Mouse (Mus musculus) midbrain, embryonic 13.5 days (tissue): ENCODE measurements around the gene Cadm3. TPM values are rescaled to one million over a fixed set of nuclear protein-coding genes. Genes with fewer than 3 reads are reported as not detected.

Source experiments
- ATAC-seq: fragments of 200-750 bp; cut with Nextera tagmentation; 2 replicates; pipeline ENCODE4 v1.8.0; 2017; ENCODE audit warnings: mild to moderate bottlenecking, moderate TSS enrichment, moderate library complexity
- H3K27ac ChIP-seq: fragments of 300-500 bp; sonication (generic); 2 replicates; pipeline ENCODE4 v1.5.1; 2015; ENCODE audit warnings: inconsistent platforms, mild to moderate bottlenecking, moderate library complexity
- H3K27me3 ChIP-seq: fragments of 300-500 bp; sonication (generic); 2 replicates; pipeline ENCODE4 v1.6.1; 2015; ENCODE audit warnings: mild to moderate bottlenecking, inconsistent platforms
- H3K36me3 ChIP-seq: fragments of 300-500 bp; sonication (generic); 2 replicates; pipeline ENCODE4 v1.6.1; 2015; ENCODE audit warnings: mild to moderate bottlenecking, inconsistent platforms
- H3K4me1 ChIP-seq: fragments of 300-500 bp; sonication (generic); replicated peaks from 2 replicates; pipeline ENCODE4 v1.6.1; 2015; ENCODE audit warnings: inconsistent platforms
- H3K4me2 ChIP-seq: fragments of 300-500 bp; sonication (generic); replicated peaks from 2 replicates; pipeline ENCODE4 v1.6.1; 2015; ENCODE audit warnings: moderate library complexity, mild to moderate bottlenecking, inconsistent platforms
- H3K4me3 ChIP-seq: fragments of 300-500 bp; sonication (generic); replicated peaks from 2 replicates; pipeline ENCODE4 v1.5.1; 2015; ENCODE audit warnings: mild to moderate bottlenecking, inconsistent platforms
- H3K9ac ChIP-seq: fragments of 300-500 bp; sonication (generic); replicated peaks from 2 replicates; pipeline ENCODE4 v1.6.1; 2015; ENCODE audit warnings: mild to moderate bottlenecking, inconsistent platforms
- H3K9me3 ChIP-seq: fragments of 300-500 bp; sonication (generic); 2 replicates; pipeline ENCODE4 v1.6.1; 2016; ENCODE audit warnings: mild to moderate bottlenecking, inconsistent platforms
- WGBS: fragments of 180-500 bp; shearing (Covaris S2); methylation state at CpG from one replicate; pipeline ENCODE4 v1.1.7; 2015; 5-methylcytosine and 5-hydroxymethylcytosine counted together
- polyA plus RNA-seq: library from polyadenylated mRNA; unstranded; fragments of >200 nt; fragmentation: Nextera tagmentation; extraction: Ambion mirVana; gene quantifications from 2 replicates; pipeline ENCODE4 v1.2.1, GENCODE M21; 2015

The Cadm3 gene
- polyA plus RNA-seq, 1 experiment from 2014 or later = 49.5 TPM

GRCm38 (mm10) chr1:173374020-173374419 lies 6.5 kb upstream of the Cadm3 start:
- H3K4me2 ChIP-seq = no peak overlapping the region
- H3K27ac ChIP-seq = no peak overlapping the region
- 87% methylated on average over 7 of the region's 7 CpGs for WGBS
- ATAC-seq = no peak
- peaks cover 12% of the 10 kb centered on the region for H3K4me1 ChIP-seq
- no peak overlapping the region for H3K4me3 ChIP-seq
- no peaks in the 10 kb centered on the region for H3K9me3 ChIP-seq
- no peak overlapping the region for H3K9ac ChIP-seq
- no peaks in the 10 kb centered on the region for H3K36me3 ChIP-seq
- no peaks in the 10 kb centered on the region for H3K27me3 ChIP-seq

GRCm38 (mm10) chr1:173371586-173371985 lies 4.1 kb upstream of the Cadm3 start:
- Histone ChIP-seq H3K36me3 (no peaks in the 10 kb centered on the region), H3K27me3 (no peaks in the 10 kb centered on the region), H3K4me1 (peaks cover 19% of the 10 kb centered on the region), H3K4me2 (no peak overlapping the region), H3K27ac (no peak overlapping the region), H3K4me3 (no peak overlapping the region), H3K9ac (no peak overlapping the region), H3K9me3 (no peaks in the 10 kb centered on the region)
- no peak for ATAC-seq
- 78% methylated on average over 6 of the region's 6 CpGs for WGBS

GRCm38 (mm10) chr1:173370456-173370855 lies 3.0 kb upstream of the Cadm3 start:
- ATAC-seq = no peak
- Histone ChIP-seq H3K27ac (no peak overlapping the region), H3K4me2 (no peak overlapping the region), H3K4me1 (peaks cover 28% of the 10 kb centered on the region), H3K36me3 (no peaks in the 10 kb centered on the region), H3K27me3 (no peaks in the 10 kb centered on the region), H3K9ac (no peak overlapping the region), H3K4me3 (no peak overlapping the region), H3K9me3 (no peaks in the 10 kb centered on the region)
- WGBS = 56% methylated on average over 6 of the region's 6 CpGs

GRCm38 (mm10) chr1:173369611-173370010 lies 2.1 kb upstream of the Cadm3 start:
- H3K36me3 ChIP-seq = no peaks in the 10 kb centered on the region
- H3K27ac ChIP-seq = no peak overlapping the region
- no peak overlapping the region for H3K4me3 ChIP-seq
- no peaks in the 10 kb centered on the region for H3K27me3 ChIP-seq
- H3K9ac ChIP-seq = no peak overlapping the region
- no peak for ATAC-seq
- no peak overlapping the region for H3K4me2 ChIP-seq
- 62% methylated on average over 2 of the region's 2 CpGs for WGBS
- H3K4me1 ChIP-seq = peaks cover 37% of the 10 kb centered on the region
- no peaks in the 10 kb centered on the region for H3K9me3 ChIP-seq

GRCm38 (mm10) chr1:173366701-173367355 lies 667 bp downstream of the Cadm3 start:
- WGBS = under 1% methylated on average over 31 of the region's 31 CpGs
- peak overlapping the region; percentile 93 for H3K27ac ChIP-seq
- no peaks in the 10 kb centered on the region for H3K9me3 ChIP-seq
- H3K9ac ChIP-seq = peak overlapping the region; percentile 96
- no peaks in the 10 kb centered on the region for H3K36me3 ChIP-seq
- H3K4me2 ChIP-seq = peak overlapping the region; percentile 84
- peak; percentile 79 for ATAC-seq
- H3K4me1 ChIP-seq = peaks cover 46% of the 10 kb centered on the region
- H3K4me3 ChIP-seq = peak overlapping the region; percentile 92
- H3K27me3 ChIP-seq = no peaks in the 10 kb centered on the region

- H3K4me2 ChIP-seq = peak overlapping the region; percentile 84
- H3K9me3 ChIP-seq = no peaks in the 10 kb centered on the region
- H3K27ac ChIP-seq = peak overlapping the region; percentile 35; the same call in 1 of the 2 replicates
- peak overlapping the region; percentile 96 for H3K9ac ChIP-seq
- H3K4me3 ChIP-seq = peak overlapping the region; percentile 92
- peak; percentile 46 for ATAC-seq
- WGBS = 1% methylated on average over 13 of the region's 13 CpGs
- H3K36me3 ChIP-seq = no peaks in the 10 kb centered on the region
- peaks cover 53% of the 10 kb centered on the region for H3K4me1 ChIP-seq
- no peaks in the 10 kb centered on the region for H3K27me3 ChIP-seq
These were observed 1.5 kb downstream of the Cadm3 start for GRCm38 (mm10) chr1:173365970-173366409.

GRCm38 (mm10) chr1:173364125-173364800 lies 3.2 kb downstream of the Cadm3 start:
- 92% methylated on average over 4 of the region's 4 CpGs for WGBS

GRCm38 (mm10) chr1:173363436-173363835 lies 4.1 kb downstream of the Cadm3 start:
- H3K4me1 ChIP-seq = peaks cover 65% of the 10 kb centered on the region
- 95% methylated on average over 2 of the region's 2 CpGs for WGBS
- ATAC-seq = no peak

More at GRCm38 (mm10) chr1:173364125-173364800, 3.2 kb downstream of the Cadm3 start:
- H3K4me1 ChIP-seq = peaks cover 57% of the 10 kb centered on the region
- H3K4me3 ChIP-seq = no peak overlapping the region
- no peak overlapping the region for H3K27ac ChIP-seq
- H3K9ac ChIP-seq = no peak overlapping the region
- no peaks in the 10 kb centered on the region for H3K27me3 ChIP-seq
- H3K36me3 ChIP-seq = no peaks in the 10 kb centered on the region
- no peak for ATAC-seq
- H3K4me2 ChIP-seq = peak overlapping the region; percentile 13; the same call in 1 of the 2 replicates
- no peaks in the 10 kb centered on the region for H3K9me3 ChIP-seq

GRCm38 (mm10) chr1:173361651-173362050 lies 5.8 kb downstream of the Cadm3 start:
- 58% methylated on average over 6 of the region's 6 CpGs for WGBS
- Histone ChIP-seq H3K27me3 (no peaks in the 10 kb centered on the region), H3K36me3 (0 out of 2 replicates have a peak, but pooled peaks cover 13% of the 10 kb centered on the region), H3K4me2 (no peak overlapping the region), H3K9me3 (no peaks in the 10 kb centered on the region), H3K4me3 (no peak overlapping the region), H3K27ac (no peak overlapping the region), H3K4me1 (peaks cover 66% of the 10 kb centered on the region), H3K9ac (no peak overlapping the region)
- no peak for ATAC-seq

More at GRCm38 (mm10) chr1:173363436-173363835, 4.1 kb downstream of the Cadm3 start:
- Histone ChIP-seq H3K4me2 (no peak overlapping the region), H3K27me3 (no peaks in the 10 kb centered on the region), H3K4me3 (no peak overlapping the region), H3K27ac (no peak overlapping the region), H3K9me3 (no peaks in the 10 kb centered on the region), H3K9ac (no peak overlapping the region), H3K36me3 (no peaks in the 10 kb centered on the region)

GRCm38 (mm10) chr1:173359590-173360290 lies 7.8 kb downstream of the Cadm3 start:
- 0 out of 2 replicates have a peak overlapping the region, but pooled peaks have one; percentile 25 for H3K27ac ChIP-seq
- H3K9me3 ChIP-seq = no peaks in the 10 kb centered on the region
- no peak overlapping the region for H3K9ac ChIP-seq
- H3K36me3 ChIP-seq = peaks cover 18% of the 10 kb centered on the region; the same call in 1 of the 2 replicates
- H3K27me3 ChIP-seq = no peaks in the 10 kb centered on the region
- no peak for ATAC-seq
- WGBS = 57% methylated on average over 4 of the region's 4 CpGs
- H3K4me2 ChIP-seq = no peak overlapping the region
- H3K4me3 ChIP-seq = no peak overlapping the region
- peaks cover 57% of the 10 kb centered on the region for H3K4me1 ChIP-seq

- WGBS = 33% methylated on average over 4 of the region's 4 CpGs
- no peak overlapping the region for H3K9ac ChIP-seq
- no peak for ATAC-seq
These were observed 9.7 kb downstream of the Cadm3 start for GRCm38 (mm10) chr1:173357799-173358198.

GRCm38 (mm10) chr1:173356699-173357098 lies 10.8 kb downstream of the Cadm3 start:
- H3K36me3 ChIP-seq = peaks cover 20% of the 10 kb centered on the region; the same call in 1 of the 2 replicates
- H3K27me3 ChIP-seq = no peaks in the 10 kb centered on the region
- H3K9me3 ChIP-seq = no peaks in the 10 kb centered on the region
- no peak for ATAC-seq
- WGBS = 87% methylated on average over 2 of the region's 2 CpGs
- no peak overlapping the region for H3K27ac ChIP-seq
- H3K4me1 ChIP-seq = peaks cover 47% of the 10 kb centered on the region
- no peak overlapping the region for H3K9ac ChIP-seq
- H3K4me3 ChIP-seq = no peak overlapping the region
- H3K4me2 ChIP-seq = no peak overlapping the region

More at GRCm38 (mm10) chr1:173357799-173358198, 9.7 kb downstream of the Cadm3 start:
- no peaks in the 10 kb centered on the region for H3K27me3 ChIP-seq
- H3K4me1 ChIP-seq = peaks cover 47% of the 10 kb centered on the region
- H3K27ac ChIP-seq = no peak overlapping the region
- H3K4me3 ChIP-seq = no peak overlapping the region
- peaks cover 20% of the 10 kb centered on the region; the same call in 1 of the 2 replicates for H3K36me3 ChIP-seq
- H3K9me3 ChIP-seq = no peaks in the 10 kb centered on the region
- no peak overlapping the region for H3K4me2 ChIP-seq
